Mouse (Mus musculus) gastrocnemius, adult 8-10 months (tissue): ENCODE measurements around the gene Prkag2. TPM values are rescaled to one million over a fixed set of nuclear protein-coding genes. Genes with fewer than 3 reads are reported as not detected.
"Not testable (repeated sequence)": the region's sequence is repeated elsewhere in the genome, so short reads cannot be mapped to it uniquely, and the experiment has no call there.

Experiments used
- DNase-seq, 2 experiments: peaks; one replicate each; pipeline ENCODE4 v3.0.0; 2022; ENCODE audit warnings: low spot score in 2 of 2
- total RNA-seq, 4 experiments: library from RNA; stranded (reverse); gene quantifications; 2 replicates each; pipeline ENCODE4 v1.2.4; 2022

Gene Prkag2
- total RNA-seq, 4 experiments from 2014 or later, result 8.2 to 10.7 (median 9.1) TPM

DNA sequence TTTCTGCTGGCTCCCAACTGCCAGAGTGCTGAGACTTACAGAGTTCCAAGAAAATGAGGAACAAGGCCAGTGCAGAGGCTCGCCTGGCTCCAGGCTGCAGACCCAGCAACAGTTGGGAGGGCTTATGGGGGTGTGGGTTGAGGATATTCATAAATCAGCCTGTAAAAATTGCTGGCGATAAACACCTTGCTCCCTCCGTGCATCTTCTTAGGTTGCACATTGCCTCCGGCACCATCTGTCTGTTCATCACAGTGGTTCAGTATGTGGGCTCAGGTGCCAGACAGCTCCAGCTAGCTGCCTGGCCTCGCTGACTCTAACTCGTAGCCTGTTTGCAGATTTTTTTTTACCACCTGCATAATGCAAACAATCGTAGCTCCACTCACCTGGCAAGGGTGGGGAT, 13.4 kb downstream of the Prkag2 start:
- DNase-seq, result no peak

DNA sequence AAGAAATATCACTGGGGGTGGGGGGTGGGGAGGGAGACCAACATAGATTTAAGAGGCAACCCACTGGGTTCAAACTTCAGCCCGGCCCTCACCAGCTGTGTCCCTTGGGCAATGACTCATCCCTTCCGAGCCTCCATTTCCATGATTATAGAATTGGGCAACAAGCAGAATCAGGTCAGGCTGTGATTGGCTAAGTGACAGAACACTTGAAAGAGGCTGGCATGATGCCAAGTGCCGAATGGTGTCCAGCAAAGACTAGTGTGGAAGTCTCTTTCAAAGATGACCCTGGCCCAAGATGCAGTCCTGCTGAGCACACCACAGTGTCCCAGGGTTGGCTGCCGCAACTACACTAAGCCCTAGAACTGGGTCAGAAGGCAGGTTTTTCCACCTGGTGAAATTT, 14.2 kb downstream of the Prkag2 start:
- peak; percentile 40 to 45 for DNase-seq

DNA sequence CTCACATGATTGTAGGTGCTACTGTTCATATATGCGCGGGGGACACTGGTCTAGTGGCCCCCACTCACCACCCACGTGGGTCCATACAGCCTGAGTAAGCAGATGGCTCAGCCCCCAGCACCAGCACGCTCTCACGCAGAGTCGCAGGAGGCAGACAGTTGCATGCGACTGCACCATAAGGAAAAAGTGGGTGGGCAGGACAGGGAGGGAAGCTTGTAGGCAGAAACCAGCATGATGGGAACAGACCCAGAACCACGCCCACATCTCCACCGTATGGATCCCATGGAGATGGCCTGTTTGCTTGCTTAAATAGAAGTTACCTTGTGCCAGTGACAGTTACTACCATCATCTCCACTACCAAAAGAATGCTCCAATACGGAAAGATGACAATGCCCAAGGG, 15.3 kb downstream of the Prkag2 start:
- no peak for DNase-seq

DNA sequence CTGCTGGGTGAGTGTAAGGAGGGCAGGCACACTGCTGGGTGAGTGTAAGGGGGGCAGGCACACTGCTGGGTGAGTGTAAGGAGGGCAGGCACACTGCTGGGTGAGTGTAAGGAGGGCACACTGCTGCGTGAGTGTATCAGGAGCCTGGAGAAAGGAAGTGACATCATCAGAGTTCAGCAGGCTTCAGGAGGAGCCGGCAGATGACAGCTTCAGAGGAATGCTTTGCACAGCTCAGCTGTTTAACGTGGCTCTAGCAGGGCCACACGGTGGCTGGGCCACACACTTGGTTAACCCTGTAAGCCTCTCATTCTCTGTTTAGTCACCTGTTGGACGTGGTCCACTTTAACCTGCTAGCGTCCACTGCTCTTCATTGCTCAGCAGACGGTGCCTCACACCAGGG, 16.6 kb downstream of the Prkag2 start:
- no peak for DNase-seq

DNA sequence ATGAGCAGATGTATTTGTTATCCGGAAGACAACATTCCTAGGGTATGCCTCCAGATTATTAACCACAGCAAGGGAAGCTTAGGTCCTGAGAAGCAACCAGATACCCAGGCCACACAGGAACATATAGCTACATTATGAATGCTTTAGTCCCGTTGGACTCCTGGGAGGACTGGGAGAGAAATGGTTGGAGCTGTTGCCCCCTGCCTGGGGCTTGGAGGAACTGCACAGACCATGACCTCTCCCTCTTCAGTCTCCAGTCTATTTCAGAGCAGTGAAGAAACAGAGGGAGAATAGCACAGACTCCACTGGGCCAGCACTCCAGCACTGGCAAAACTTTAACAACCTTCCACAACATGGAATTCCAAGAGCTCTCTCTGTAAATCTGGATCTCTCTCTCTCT, 17.9 kb downstream of the Prkag2 start:
- DNase-seq, result no peak

DNA sequence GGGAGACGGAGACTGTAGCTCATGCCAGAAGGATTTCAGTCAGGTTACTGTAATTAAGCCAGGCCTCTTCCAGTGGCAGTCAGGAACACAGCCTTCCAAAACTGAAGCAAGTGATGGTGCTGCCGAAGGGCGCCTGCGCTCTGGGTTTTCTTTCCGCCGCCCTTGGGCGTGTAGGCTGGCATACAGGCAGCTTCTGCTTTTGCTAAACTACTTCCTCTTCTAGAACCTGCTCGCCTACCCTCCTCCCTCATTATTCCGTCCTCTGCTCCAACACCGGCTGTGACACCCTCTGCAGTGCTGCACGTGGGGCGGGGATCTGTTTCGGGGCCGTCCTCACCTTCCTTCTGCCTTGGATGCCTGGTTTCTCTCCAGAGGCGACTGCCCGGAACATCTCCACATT, 18.9 kb downstream of the Prkag2 start:
- no peak for DNase-seq

DNA sequence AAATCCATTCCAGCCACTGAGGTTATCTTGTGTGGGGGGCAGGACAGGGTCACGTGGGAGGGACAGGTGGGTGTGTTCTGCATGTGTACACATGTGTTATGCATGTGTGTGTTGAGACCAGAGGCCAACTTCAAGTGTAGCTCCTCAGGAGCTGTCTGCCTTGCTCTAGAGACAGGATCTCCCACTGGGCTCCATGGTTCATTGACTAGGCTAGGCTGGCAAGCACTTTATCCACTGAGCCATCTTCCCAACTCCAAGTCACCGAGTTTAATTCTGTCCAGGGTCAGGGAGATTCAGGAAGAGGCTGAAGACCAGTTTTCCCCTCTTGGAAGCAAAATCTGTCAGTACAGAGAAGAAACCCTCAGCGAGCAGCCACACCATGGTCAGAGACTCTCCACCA, 19.4 kb downstream of the Prkag2 start:
- no peak for DNase-seq

DNA sequence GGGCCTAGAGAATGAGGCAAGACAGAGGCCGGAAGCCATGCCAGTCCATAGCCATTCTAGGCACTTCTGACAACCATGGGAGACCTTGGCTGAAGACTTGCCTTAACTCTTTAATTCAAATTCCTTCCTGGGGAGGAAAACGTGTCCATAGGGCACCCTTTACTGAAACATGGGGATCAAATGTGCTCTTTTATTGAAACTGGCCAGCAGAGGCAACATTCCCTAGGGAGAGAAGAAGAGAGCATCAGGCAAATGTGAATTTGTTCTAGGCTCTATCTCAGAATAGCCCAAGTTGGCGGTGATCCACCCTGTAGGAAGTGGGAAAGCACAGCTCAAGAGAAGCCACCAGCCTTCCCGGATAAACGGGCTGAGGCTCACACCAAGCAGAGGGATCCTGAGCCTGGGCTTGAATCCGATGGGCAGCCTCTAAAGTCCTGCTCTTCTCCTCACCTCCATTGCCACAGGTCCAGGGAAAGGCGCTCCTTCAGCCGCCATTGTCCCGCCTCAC, 19.9 kb downstream of the Prkag2 start:
- no peak for DNase-seq

DNA sequence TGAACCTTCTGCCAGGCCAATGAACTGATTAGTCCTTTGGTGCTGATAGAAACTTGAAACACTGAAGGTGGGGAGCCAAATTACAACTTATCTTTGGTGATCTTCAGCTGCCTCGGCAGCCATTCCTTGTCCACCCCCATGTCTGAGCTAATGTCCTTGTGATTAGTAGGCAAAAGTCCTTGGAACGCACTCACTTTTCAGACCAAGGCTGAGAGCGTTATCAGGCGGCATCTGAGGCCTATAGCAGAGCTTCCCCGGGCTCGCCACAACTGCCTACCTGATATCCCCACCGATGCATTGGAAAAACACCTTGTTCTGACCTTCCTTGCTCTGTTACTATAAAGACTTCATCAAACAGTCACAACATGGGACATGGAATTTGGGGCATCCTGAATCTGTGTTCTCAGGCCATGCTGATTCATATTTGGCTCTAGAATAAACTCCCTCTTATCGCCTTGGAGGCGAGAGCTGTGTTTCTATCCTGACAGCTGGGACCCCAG, 20.6 kb downstream of the Prkag2 start:
- no peak for DNase-seq

DNA sequence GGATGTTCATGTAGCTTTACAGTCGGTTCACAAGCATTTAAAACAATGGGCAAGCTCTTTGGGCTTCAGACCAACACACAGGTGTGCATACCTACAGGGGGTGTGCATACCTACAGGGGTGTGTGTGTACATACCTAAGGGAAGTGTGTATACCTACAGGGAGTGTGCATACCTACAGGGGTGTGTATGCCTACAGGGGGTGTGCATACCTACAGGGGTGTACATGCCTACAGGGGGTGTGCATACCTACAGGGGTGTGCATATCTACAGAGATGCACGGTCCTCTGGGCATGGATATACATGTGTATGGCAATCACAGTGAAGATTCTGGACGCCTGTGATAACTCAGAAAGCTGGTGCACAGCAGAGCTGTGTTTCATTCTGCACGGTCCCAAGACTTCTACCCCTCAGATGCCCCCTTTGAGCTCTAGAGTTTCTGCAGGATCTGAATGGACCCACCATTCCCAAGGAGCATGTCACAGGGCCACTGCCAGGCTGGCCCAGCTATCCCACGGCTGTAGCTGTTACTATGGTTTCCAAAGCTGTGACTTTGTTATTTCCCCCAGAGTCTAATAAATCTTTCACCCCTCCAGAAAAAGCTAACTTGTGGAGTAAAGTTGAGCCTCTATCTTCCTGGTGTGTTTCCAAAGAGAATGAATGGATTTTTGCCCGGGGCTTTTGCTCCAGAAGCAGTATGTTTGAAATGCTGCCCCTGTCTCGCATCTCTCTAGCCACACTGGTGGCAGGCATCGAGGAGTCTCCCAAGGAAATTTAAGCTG, 22.4 kb downstream of the Prkag2 start:
- DNase-seq, result no peak

DNA sequence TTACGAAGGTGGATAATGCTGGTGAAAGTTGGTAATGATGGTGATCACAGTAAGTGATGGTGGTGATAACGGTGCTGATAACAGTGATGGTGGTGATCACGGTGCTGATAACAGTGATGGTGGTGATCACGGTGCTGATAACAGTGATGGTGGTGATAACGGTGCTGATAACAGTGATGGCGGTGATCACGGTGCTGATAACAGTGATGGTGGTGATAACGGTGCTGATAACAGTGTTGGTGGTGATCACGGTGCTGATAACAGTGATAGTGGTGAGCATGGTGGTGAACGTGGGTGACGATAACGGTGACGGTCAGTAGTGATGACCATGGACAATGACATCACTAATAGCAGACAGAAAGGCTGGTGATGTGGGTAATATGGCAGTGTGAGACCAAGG, 23.2 kb downstream of the Prkag2 start:
- not testable (repeated sequence) for DNase-seq

DNA sequence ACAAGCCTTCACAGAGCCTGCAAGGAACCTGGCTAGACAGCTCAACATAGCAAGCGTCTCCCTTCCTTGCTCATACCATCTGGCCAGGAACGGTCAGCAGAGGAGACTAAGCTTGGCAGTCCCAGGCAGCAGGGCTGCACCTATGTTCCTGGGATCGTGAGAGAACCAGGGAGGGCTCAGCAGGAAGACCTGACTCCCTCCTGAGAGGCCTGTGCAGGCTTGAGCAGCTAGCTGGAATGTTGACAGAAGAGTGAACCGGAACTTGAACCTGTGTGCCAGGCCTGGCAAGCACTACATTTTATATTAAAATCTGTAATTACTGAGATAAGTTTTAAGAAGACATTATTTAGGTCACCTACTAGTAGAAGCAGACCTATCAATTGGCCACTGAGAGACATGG, 24.8 kb downstream of the Prkag2 start:
- no peak for DNase-seq

DNA sequence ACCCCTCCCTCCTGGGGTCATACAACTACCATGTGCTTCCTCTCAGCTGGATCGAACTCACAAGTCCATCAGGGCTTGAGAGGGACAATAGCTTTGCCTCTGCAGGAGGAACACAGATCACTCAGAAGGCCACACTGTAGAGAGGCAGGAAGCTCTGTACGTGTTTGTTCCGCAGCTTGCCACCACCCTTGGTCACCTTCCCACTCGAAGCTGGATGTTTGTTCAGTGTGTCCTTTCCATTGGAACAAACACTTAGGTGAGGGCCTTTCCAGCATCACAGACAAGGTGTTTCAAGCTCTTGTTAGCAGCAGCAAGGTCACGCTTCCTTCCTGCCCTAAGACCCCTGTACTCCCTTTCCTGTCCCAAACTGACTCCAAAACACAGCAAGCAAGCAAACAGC, 30.6 kb downstream of the Prkag2 start:
- DNase-seq, result no peak

DNA sequence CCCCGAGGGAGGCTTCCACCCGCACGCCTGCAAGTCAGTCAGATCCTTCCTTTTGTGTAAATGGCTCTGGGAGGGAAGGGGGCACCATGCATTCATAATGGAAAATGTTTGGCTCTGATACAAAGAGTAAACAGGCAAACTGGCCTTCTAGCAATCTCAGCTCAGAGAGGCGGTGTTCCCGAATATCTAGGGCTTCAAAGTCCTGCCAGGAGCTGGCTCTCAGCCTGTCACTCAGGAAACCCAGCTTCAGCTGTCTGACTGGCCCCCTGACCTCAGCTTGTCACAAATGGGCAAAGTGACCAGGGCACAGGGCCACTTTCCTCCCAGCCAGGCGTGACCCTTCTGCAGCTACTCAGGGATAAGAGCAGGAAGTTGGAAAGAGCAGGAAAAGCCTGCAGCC, 33.3 kb downstream of the Prkag2 start:
- peak in 1 of 2 experiments; percentile 34 for DNase-seq

DNA sequence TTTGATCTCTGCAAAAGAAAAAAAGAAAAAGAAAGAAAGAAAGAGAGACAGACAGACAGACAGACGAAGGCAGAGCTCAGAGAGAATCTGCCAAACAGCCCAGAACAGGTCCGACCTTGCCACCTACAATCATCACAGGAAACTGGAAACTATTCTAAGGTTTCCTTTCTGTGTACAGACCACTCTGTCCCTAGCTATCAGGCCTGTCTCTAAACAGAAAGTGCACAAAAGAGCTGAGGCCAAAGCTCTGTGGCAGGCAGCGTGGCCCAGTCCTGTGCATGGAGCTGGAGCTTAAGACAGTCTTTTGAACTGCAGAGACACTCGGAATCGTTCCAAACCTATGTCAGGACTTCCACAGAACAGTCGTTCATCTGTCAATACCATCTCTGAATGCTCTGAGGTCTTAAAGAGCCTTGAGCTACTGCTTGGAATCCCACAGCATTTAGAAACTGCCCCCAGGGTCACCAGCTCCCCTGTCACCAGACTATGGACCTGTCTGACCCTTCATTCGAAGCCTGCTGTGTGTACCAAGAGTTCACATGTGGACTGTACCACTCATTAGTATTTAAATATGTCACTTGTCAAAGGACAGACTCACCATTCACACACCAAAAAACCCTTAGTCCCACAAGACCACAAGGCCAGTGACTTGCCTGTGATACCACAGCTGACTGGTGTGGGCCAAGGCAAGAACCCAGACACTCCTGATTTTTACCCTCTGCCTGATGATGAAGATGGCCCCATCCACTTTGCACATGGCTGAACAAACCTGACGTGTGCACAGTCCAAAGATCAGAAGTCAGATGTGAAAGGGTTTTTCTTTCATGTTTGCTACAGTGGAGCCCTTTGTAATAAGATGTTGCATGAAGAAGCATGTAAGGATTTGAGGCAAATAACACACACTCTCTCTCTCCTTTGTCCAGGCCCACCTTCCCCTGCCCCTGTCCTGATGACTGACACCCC, 35.9 kb downstream of the Prkag2 start:
- DNase-seq, result no peak

DNA sequence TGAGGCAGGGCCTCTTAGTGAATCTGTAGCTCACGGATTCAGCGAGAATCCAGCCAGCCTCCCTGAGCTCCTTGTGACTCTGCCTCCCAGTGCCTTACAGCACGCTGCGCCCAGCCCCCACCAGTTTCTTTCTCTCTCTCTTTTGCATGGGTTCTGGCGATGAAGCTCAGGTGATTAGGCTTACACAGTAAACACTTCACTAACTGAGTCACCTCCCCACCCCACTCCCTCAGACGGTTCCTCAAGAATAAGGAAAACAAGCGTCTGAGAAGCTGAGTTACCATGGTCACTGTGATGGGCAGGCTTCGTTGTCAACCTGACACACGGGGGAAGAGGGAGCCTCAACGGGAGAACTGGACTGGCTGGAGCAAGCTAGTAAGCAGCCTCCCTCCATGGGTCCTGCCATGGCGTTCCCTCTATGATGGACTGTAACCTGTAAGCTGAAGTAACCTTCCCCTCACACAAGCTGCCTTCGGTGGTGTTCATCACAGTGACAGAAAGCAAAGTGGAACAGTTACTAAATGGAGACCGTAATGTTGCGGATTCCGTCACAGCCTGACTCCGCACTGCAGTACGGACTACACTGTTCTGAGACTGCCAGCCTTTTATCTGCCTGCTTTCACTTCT, 37.8 kb downstream of the Prkag2 start:
- no peak for DNase-seq

DNA sequence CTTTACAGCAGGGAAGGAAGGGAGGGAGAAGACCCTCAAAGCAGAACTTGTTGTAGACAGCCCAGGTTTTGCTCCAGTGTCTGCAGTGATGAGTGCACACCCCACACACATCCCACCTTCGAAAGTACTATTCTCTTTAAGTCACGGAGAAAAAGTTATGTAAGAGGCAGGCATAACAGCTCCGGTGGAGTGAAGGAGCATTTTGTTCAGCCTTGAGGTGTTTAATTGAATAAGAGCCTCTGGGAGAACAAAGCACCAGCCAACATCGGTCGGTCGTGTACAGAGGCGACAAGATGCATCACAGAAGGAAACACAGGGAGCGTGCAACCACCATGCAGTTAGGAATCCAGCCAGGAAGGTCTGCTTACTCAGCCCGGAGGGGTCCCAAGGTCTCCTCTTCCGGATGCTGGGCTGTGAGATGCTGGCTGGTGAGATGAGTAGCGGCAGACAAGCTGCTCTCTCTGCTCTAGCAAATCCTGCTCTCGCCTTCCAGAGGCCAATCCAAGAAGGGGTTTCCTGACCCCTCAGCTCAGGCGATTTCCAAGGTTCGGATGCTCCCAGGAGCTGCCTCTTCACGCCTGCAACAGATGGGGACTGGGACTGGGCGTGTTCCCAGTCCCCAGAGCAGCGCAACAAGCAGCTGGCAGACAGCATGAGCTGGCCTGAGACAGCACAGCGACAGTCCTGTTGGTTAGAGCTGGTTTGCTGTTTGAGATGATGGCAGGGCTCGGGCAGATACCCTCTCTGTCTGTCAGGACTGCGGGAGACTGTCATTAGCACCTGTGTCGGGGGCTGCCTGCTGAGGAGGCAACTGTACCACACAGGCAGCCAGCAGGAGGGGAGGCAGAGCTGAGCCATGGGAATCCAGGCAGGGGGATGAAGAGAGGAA, 41.3 kb downstream of the Prkag2 start:
- no peak for DNase-seq

DNA sequence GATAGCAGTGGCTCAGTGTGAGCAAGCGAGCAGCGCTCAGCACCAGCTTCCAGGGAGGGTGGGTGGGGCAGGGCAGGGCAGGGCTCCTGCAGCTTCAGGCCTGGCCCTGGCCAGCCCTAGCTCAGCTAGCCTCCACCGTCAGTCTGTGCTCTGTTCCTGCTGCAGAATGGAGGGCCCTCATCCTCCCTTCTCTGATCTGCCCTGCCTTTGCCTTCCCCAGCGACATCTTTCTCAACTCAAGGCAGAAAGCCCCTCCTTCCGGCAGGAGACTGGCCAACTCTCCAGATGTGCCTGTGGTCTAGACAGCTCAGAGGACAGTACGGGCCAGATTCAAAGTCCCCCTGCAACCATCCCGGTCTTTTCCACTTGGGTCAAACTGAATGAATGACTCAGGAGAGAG, 42.0 kb downstream of the Prkag2 start:
- DNase-seq, result peak in 1 of 2 experiments; percentile 33

DNA sequence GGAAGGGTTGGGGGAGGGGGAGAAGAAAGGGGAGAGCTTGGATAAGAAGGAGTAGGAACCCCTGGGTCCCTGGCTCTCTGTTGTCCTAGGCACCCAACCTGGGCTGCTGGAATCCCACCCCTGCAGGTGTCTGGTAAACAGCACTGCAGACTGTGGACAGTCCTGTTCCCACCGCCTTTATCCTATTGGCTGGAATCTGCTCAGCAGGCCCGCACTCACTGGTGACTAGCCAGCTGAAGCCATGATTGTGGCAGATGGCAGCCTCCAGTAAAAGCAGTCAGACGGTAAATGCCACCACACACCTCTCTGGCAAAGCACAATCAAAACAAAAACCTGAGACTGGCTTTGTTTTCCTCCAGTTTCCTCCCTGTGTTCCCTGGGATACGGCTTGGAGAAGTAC, 45.2 kb downstream of the Prkag2 start:
- no peak for DNase-seq

DNA sequence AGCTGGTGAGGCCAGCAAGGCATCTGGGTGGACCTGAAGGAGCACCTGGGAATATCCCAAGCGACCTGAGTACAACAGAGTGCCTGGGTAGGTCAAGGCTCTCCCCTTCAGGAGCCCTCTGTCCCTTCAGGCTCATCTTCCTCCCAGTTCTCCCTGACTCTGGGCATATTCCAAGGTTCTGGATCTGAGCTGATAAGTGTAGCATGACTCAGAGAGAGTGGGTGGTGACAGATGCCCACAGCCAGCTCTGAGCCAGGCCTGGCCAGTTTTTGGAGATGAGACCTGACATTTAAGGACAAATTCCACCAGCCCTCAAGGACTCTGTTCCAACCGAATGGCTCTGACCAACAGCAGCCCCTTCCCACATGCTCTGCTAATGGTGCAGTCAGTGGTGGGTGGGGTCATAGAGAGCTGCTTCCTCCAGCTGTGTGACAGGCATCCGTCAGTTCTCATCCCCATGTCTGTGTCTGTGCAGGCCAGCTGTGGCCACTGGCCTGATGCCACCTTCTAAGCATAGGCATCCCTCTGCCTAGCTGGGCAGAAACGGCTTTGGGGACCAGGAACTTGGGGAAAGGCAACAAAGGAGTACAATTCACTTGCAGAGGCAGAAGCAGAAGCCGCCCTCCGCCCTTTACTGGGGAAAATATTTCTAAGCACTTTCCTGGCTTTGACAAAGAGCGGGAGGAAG, 46.3 kb downstream of the Prkag2 start:
- no peak for DNase-seq
